Mouse (Mus musculus) left cerebral cortex, adult 8-10 months (tissue): ENCODE data around the gene Rpl10. TPM values are rescaled to one million over a fixed set of nuclear protein-coding genes. Genes with fewer than 3 reads are reported as not detected.

Source experiments
- DNase-seq, 2 experiments: peaks; one replicate each; pipeline ENCODE4 v3.0.0; 2022; ENCODE audit warnings: low spot score in 2 of 2
- microRNA-seq, 2 experiments: library from miRNA; unstranded; fragments of <30 nt; microRNA quantifications; one replicate each; pipeline ENCODE4 v1.2.0; 2022
- total RNA-seq, 4 experiments: library from RNA; stranded (reverse); gene quantifications; 2 replicates each; pipeline ENCODE4 v1.2.4; 2022

The Rpl10 gene
- total RNA-seq, 4 experiments from 2014 or later = 134 to 270 (median 185) TPM

DNA sequence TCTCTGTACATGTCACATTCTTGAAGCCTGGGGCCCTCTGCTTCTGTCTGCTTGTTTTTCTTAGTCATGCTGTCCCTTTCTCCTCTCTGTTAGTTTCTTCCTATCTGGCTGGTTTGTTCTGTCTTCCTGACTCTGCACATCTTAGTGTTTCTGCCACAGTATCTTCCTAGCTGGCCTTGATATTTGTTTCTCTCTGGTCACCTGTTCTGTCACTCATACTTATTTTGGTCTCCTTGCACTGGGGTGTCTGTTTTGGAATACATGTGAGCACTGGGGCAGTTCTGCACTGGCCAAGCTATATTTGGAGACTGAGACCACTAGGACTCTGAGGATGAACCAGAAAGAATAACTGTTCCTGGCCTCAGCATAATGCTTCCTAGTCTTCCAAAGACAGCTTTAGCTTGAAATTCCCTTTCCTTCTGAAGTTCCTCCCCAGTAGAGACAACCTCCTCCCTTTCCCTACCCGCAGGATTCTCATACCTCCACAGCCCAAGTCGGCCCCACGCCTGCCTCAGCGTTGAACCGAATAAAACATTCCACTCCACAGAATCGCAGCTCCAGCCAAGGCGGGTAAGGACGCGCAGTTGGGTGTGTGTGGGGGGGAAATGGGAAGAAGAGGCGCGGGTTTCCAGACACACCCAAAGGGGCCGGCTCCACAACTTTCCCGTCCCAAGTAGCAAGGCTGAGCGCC lies 10.6 kb downstream of the Rpl10 start:
- DNase-seq = no peak

DNA sequence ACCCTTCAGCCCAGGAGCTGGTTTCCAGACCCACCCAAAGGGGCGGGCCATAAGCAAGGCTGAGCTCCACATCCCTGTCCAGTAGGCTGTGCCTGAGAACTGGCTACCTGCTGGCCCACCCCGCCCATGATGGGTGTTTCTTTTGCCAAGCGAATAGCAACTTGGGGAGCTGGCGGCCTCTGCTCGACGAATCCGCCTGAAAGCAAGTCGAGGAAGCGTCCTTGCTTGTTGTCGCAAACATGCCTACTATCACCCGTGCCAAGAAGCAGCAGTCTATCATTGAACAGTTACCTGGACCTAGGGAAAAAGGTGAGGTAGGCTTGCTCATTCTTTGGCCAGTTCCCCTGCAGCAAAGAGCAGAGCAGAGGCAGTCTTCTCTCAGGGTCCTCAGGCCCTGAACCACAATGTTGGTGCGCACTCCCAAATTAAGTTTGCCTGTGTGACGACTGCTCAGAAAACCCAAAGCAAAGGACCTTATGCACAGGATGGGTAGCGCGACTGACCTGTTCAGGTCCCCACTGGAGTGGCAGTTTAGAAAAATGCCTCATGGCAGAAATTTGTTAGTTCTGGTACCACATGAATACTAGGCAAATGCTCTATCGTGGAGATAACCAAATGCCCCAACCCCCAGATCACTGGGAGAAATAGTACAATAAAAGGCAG lies 11.3 kb downstream of the Rpl10 start, which contains the start of the genes Taz and Dnase1l1:
Gene Taz, plus strand, starts transcription at position 181 of the 663 bp plus-strand sequence.
Gene Dnase1l1, minus strand, starts transcription at position 606 of the 663 bp plus-strand sequence.
- DNase-seq = peak in 1 of 2 experiments; percentile 75

DNA sequence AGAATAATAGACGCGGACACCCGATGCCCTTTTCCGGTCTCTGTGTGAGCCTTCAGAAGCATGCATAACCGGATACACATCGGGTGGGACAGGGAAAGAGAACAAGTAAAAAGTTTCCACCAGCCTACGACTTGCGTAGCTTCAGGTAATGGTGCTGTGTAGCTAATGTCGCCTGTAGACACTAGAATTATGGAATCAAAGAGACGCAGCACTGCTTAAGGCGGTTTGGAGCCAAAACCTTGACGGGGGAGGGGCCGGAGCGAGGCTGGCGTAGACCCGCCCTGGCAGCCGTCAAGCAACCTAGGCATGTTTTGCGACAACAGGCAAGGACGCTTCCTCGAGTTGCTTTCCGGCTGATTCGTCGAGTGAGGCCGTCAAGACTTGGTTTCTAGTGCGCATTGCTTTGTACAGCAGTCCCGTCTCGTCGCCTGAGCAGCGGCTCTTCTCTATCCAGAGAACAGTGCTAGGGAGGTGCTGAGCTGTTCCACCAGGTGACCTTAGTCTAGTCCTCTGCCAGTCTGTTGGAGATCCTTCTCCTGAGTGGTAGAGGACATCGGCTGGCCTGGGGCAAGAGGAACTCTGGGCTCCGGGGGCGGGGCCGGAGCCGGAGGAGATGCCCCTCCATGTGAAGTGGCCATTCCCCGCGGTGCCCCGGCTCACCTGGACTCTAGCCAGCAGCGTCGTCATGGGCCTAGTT lies 11.9 kb downstream of the Rpl10 start:
- peak; percentile 72 to 83 for DNase-seq

DNA sequence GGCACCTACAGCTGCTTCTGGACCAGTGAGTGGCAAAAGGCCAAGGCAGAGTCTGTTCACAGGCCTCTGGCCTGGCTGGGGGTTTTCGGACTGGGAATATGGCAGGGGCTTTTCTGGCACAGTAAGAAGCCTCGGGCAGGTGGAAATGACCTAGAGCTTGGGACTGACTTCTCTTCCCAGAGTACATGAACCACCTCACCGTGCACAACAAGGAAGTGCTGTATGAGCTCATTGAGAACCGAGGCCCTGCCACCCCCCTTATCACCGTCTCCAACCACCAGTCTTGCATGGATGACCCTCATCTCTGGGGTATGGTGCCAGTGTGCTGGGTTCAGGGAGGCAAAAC lies 12.5 kb downstream of the Rpl10 start:
- DNase-seq = no peak

DNA sequence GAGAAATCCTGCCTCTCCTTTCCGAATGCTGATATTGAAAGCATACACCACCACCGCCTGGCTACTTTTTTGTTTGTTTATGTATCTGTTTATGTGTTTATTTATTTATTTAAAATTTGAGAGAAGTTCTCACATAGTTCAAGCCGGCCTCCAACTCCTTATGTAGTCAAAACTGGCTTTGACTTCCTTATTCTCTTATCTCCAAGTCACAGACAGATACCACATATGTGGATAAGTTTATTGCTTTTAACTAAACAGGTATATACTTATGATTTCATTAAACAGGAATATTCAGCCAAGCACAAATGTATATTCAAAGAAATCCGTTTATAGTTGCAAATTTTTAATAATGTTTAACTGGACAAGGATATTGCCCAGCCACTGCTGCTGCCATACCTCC lies 22.8 kb downstream of the Rpl10 start:
- no peak for DNase-seq

DNA sequence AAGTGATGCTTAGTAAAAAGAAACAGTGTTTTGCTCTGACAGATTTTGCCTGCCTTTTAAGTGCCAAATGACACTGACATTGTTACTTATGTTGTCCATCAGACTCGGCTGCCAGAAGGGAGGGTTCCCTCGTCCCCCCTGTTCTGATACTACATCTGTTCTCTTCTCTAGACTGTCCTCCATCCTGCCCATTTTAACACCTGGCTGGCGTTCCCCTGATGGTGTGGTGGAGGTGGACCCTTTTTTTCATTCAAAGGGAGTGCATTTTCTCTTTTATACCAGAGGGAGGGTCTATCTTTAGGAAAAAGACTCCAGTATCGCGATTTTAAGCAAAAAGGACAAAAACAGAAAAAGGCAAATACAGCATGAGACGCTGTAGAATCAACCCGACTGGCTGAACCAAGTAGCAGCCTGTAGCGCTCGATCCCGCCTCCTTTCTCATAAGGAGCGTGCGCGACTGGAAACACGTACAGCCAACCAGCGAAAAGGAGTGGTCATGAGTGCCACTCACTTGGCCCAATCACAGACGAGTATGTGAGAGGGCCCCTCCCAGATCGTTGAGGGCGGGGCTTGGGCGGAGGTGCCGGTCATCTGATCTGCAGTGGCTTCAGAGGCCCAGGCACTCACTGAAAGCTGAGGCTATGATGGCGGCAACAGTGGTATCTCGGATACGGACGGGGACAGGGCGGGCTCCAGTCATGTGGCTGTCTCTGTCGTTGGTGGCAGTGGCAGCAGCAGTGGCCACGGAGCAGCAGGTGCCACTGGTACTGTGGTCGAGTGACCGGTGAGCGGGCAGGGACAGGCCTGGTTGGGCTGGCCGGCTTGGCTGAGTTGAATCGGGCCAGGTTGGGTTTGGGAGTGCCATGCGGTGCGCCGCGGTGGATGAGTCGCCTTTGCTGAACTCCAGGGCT lies 26.2 kb downstream of the Rpl10 start, which contains the start of gene Atp6ap1:
Gene Atp6ap1, plus strand, starts transcription at position 560 of the 911 bp plus-strand sequence.
- DNase-seq = peak; percentile 88 to 94

DNA sequence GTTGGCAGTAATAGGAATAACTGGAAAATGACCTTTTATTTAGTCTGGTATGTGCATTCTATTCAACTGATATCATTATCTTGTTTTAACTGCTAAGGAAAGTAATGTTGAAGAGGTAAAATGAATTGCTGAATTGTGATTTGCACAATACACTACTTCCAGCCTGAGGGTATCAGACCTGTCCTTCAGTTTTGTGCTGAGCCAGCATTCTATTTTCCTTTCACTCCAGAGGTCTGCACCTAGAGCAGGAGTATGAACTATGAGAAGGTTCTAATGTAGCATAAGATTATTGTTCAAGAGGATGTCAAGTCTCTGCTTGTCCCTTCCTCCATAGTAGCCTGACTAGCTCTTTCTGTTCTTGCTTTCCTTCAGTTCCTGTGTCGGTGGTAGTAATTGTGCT lies 27.7 kb downstream of the Rpl10 start:
- DNase-seq = no peak

DNA sequence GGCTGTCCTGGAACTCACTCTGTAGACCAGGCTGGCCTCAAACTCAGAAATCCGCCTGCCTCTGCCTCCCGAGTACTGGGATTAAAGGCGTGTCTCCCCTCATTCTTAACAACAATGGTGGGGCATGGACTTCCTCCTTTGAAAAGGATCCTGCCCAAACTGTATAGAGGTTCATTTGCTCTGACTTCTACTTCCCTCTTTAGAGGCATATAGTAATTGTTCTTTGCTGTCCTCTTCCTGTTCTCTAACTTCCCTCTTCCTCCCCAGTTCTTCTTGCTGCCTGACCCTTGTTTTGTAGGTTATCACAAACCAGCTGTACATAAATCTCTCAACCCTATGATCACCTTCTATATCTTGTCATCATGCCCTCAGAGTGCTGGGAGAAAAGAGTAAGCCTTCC lies 29.1 kb downstream of the Rpl10 start:
- no peak for DNase-seq

DNA sequence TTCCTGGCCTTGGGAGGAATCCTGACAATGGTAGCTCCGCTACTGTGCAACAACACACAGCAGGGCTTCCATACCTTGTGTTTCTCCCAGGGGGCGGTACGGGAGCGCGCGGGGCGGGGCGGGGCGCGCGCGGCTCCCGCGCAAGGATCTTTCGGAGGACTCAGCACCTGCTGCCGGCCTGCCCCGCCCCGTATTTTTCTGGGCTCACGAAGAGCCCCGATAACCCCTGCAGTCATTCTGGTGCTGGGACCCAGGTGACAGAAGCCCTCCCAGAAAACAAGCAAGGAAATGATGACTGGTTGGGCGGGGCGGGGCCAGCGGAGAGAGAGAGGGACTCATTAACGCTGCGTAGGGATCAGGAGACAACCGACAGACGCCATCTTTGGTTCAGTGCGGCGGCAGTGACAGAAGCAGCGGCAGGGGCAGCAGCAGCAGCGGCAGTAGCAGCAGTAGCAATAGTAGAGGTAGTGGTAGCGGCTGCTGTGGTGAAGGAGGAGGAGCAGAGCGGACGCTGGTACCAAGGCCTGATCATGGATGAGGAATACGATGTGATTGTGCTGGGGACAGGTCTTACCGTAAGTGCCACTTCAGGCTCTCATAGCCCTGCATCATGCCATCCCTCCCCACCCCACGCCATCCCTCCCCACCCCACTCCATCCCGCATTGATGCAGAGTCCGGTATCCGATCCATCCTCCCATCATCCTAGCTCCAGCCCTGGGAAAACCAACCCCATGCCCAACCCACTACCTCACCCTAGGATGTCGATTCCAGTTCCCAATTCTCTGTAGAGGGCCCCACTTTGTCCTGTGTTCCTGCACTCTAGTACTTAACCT lies 34.5 kb downstream of the Rpl10 start, which contains the start of gene Gdi1:
Gene Gdi1, plus strand, starts transcription at position 132 of the 834 bp plus-strand sequence.
- DNase-seq = peak in 1 of 2 experiments; percentile 33

DNA sequence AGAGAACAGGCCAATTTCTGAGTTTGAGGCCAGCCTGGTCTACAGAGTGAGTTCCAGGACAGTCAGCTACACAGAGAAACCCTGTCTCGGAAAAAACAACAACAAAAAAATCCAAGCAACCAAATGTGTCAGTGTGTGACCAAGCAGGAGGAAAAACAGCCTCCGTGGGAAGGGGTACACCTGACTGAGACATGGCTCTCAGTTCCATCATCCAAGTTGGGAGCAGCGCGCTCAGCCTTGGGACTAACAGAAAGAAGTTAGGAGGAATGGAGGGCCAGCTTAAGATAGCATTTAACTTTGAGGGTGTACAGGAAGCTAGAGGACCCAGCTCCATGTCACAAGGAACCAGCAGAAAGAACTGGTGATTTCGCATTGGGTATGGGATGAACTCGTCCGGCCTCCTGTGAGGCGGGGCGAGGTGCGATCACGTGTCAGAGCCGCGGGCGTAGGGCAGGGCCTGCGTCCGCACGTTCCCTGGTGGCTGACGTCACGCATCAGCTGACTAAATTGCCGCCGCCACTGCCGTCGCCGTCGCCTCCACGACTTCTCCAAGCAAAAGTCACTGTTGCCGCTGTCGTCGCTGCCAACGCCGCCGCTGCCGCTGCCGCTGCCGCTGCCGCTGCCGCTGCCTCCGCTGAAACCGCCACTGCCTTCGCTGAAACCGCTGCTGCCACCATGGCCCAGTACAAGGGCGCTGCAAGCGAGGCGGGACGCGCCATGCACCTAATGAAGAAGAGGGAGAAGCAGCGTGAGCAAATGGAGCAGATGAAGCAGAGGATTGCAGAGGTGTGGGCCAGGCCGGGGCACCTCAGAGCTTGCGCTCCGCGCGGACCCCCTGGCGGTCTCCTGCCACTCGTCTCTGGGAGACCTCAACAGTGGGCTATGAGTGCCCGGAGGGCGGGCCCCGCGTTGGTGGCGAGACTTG lies 42.2 kb downstream of the Rpl10 start, which contains the start of gene Fam50a:
Gene Fam50a, plus strand, starts transcription at position 494 of the 925 bp plus-strand sequence.
- DNase-seq = peak; percentile 66 to 88

Small RNA genes within 50 kb of the gene (microRNA-seq; reads per million reads assigned to microRNA genes)
- 0 reads per million in 2 experiments for gene Mir7091
- 0 reads per million in 2 experiments for gene Mir7092

Other genes with a start within 250 kb of the Rpl10 start
- gene Irak1, start 246.9 kb upstream of the Rpl10 start, total RNA-seq = 10 to 100 TPM; 54.0 to 61.3 (median 54.2) TPM
- gene Opn1mw, start 143.3 kb upstream of the Rpl10 start, total RNA-seq = 1 to 10 TPM in 1 of 4 experiments, under 1 TPM in 1, not detected in 2; 0.59 to 2.5 TPM
- 10 to 100 TPM; 87.7 to 95.0 (median 90.3) TPM for gene Mecp2, start 135.4 kb upstream of the Rpl10 start, total RNA-seq
- not detected for gene Tex28, start 103.0 kb upstream of the Rpl10 start, total RNA-seq
- not detected for gene Tktl1, start 93.6 kb upstream of the Rpl10 start, total RNA-seq
- 10 to 100 TPM; 48.4 to 70.4 (median 61.4) TPM for gene Flna, start 21.0 kb upstream of the Rpl10 start, total RNA-seq
- gene Emd, start 16.1 kb upstream of the Rpl10 start, total RNA-seq = 10 to 100 TPM; 33.5 to 39.5 (median 38.8) TPM
- 10 to 100 TPM; 60.9 to 67.1 (median 63.8) TPM for gene Taz, start 11.1 kb downstream of the Rpl10 start, total RNA-seq
- gene Dnase1l1, start 11.5 kb downstream of the Rpl10 start, total RNA-seq = 1 to 10 TPM; 1.8 to 5.0 (median 3.1) TPM
- 100 to 1,000 TPM; 362 to 373 (median 369) TPM for gene Atp6ap1, start 26.3 kb downstream of the Rpl10 start, total RNA-seq
- 100 to 1,000 TPM; 615 to 673 (median 650) TPM for gene Gdi1, start 34.2 kb downstream of the Rpl10 start, total RNA-seq
- 10 to 100 TPM; 31.3 to 37.6 (median 33.6) TPM for gene Fam50a, start 42.2 kb downstream of the Rpl10 start, total RNA-seq
- gene Plxna3, start 58.3 kb downstream of the Rpl10 start, total RNA-seq = 10 to 100 TPM; 21.6 to 29.4 (median 25.8) TPM
- 10 to 100 TPM; 22.3 to 28.7 (median 25.7) TPM for gene Lage3, start 82.8 kb downstream of the Rpl10 start, total RNA-seq
- gene Ubl4a, start 102.4 kb downstream of the Rpl10 start, total RNA-seq = 10 to 100 TPM; 62.8 to 70.3 (median 68.1) TPM
- 1 to 10 TPM; 2.8 to 4.5 (median 3.7) TPM for gene Slc10a3, start 102.5 kb downstream of the Rpl10 start, total RNA-seq
- gene Fam3a, start 122.5 kb downstream of the Rpl10 start, total RNA-seq = 10 to 100 TPM; 16.8 to 29.9 (median 20.9) TPM
- 10 to 100 TPM; 47.2 to 59.1 (median 51.5) TPM for gene Ikbkg, start 122.5 kb downstream of the Rpl10 start, total RNA-seq
- gene G6pdx, start 158.4 kb downstream of the Rpl10 start, total RNA-seq = 10 to 100 TPM; 32.6 to 42.0 (median 37.0) TPM
- gene Gm6880, start 210.6 kb downstream of the Rpl10 start, total RNA-seq = not detected